ENCODE assay signal across 27 mouse cellular contexts in the genomic region with DNA sequence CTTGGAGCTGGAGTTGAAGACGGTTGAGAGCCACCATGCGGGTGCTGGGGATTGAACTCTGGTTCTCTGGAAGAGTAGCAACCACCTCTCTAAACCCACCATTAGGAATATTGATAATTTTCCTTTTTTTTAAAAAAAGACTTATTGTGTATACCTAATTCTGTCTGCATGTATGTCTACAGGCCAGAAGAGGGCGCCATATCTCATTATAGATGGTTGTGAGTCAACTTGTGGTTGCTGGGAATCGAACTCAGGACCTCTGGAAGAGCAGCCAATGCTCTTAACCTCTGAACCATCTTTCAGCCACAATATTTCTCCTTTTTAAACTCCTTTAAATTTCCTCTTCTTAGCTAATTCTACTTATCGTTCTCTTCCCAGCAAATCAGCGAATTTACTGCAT. TPM values are rescaled to one million over a fixed set of nuclear protein-coding genes. Genes with fewer than 3 reads are reported as not detected.
DNase-seq lines count a peak whose midpoint lies in the region; ATAC-seq and TF ChIP-seq lines count a peak whose summit lies in the region.
"Had no signal": no experiment of that assay in that cellular context is flagged by ENCODE, and none has a peak within 500 bp of the region (broad histone marks: within the 10 kb centered on the region; RNA-seq: fewer than 3 reads in every experiment).

No protein-coding gene starts in this region.

- no peak for DNase-seq in hindbrain, postnatal 0 days (ENCODE audit: low spot score)
- DNase-seq in hindbrain, embryonic 11.5 days (ENCODE audit: low spot score) = no peak
- DNase-seq in midbrain, embryonic 11.5 days (ENCODE audit: low spot score, missing footprints) = peak; percentile 54
- peak; percentile 12 for DNase-seq in NIH3T3 (ENCODE audit: low read depth)
- no peak for DNase-seq in urinary bladder, postnatal 14 days (ENCODE audit: low spot score)
- DNase-seq: adrenal gland, postnatal 36 days; cerebellum, adult 18-20 months; cerebellum, postnatal 36 days; gastrocnemius, postnatal 10 days; heart, postnatal 4 days; kidney, adult 11 months; kidney, postnatal 14 days; right cerebral cortex, postnatal 14 days; spleen, adult 18-20 months; thymus, adult 18-20 months had no signal

- no peak overlapping the region for H3K4me3 ChIP-seq in hindbrain, postnatal 0 days (ENCODE audit: low read length)
- H3K4me3 ChIP-seq in hindbrain, embryonic 11.5 days (ENCODE audit: low read depth, low read length) = no peak overlapping the region
- no peak overlapping the region for H3K4me3 ChIP-seq in midbrain, embryonic 11.5 days (ENCODE audit: low read depth, low read length)
- H3K4me3 ChIP-seq in midbrain, embryonic 15.5 days = no peak overlapping the region
- H3K4me3 ChIP-seq: heart, embryonic 15.5 days; limb, embryonic 10.5 days; lung, embryonic 15.5 days; midbrain, embryonic 13.5 days; myocyte; neural tube, embryonic 15.5 days had no signal

- H3K9me3 ChIP-seq in hindbrain, postnatal 0 days (ENCODE audit: low read length) = no peaks in the 10 kb centered on the region
- H3K9me3 ChIP-seq in hindbrain, embryonic 11.5 days (ENCODE audit: control insufficient read depth, low read length) = no peaks in the 10 kb centered on the region
- no peaks in the 10 kb centered on the region for H3K9me3 ChIP-seq in midbrain, embryonic 11.5 days (ENCODE audit: control insufficient read depth, low read length)
- no peaks in the 10 kb centered on the region for H3K9me3 ChIP-seq in midbrain, embryonic 15.5 days
- H3K9me3 ChIP-seq: heart, embryonic 15.5 days; limb, embryonic 10.5 days; lung, embryonic 15.5 days; neural tube, embryonic 15.5 days had no signal

- H3K9ac ChIP-seq in hindbrain, postnatal 0 days (replicated peaks; ENCODE audit: low read length) = no peak overlapping the region
- H3K9ac ChIP-seq in hindbrain, embryonic 11.5 days (ENCODE audit: low read depth, low read length) = no peak overlapping the region
- no peak overlapping the region for H3K9ac ChIP-seq in midbrain, embryonic 11.5 days (ENCODE audit: low read length)
- no peak overlapping the region for H3K9ac ChIP-seq in midbrain, embryonic 15.5 days
- H3K9ac ChIP-seq: heart, embryonic 15.5 days; lung, embryonic 15.5 days; midbrain, embryonic 13.5 days; neural tube, embryonic 15.5 days had no signal

- peaks cover 20% of the 10 kb centered on the region for H3K4me1 ChIP-seq in hindbrain, postnatal 0 days (ENCODE audit: insufficient read depth, low read length)
- H3K4me1 ChIP-seq in hindbrain, embryonic 11.5 days (replicated peaks; ENCODE audit: control insufficient read depth, insufficient read depth, low read length) = peaks cover 7% of the 10 kb centered on the region
- H3K4me1 ChIP-seq in midbrain, embryonic 11.5 days (ENCODE audit: control insufficient read depth, insufficient read depth, low read length) = peaks cover 17% of the 10 kb centered on the region
- peaks cover 39% of the 10 kb centered on the region for H3K4me1 ChIP-seq in midbrain, embryonic 15.5 days

- no peaks in the 10 kb centered on the region for H3K27me3 ChIP-seq in hindbrain, postnatal 0 days (ENCODE audit: insufficient read depth, low read length)
- no peaks in the 10 kb centered on the region for H3K27me3 ChIP-seq in hindbrain, embryonic 11.5 days (ENCODE audit: control insufficient read depth, insufficient read depth, low read length)
- H3K27me3 ChIP-seq in midbrain, embryonic 11.5 days (ENCODE audit: control insufficient read depth, insufficient read depth, low read length) = no peaks in the 10 kb centered on the region
- no peaks in the 10 kb centered on the region for H3K27me3 ChIP-seq in midbrain, embryonic 15.5 days (replicated peaks)
- H3K27me3 ChIP-seq: heart, embryonic 15.5 days; lung, embryonic 15.5 days; midbrain, embryonic 13.5 days; neural tube, embryonic 15.5 days had no signal

- H3K4me2 ChIP-seq in hindbrain, postnatal 0 days (ENCODE audit: low read depth, low read length) = no peak overlapping the region
- H3K4me2 ChIP-seq in hindbrain, embryonic 11.5 days (replicated peaks; ENCODE audit: low read depth, low read length) = no peak overlapping the region
- no peak overlapping the region for H3K4me2 ChIP-seq in midbrain, embryonic 11.5 days
- no peak overlapping the region for H3K4me2 ChIP-seq in midbrain, embryonic 15.5 days
- H3K4me2 ChIP-seq: heart, embryonic 15.5 days; liver, embryonic 11.5 days; lung, embryonic 15.5 days; midbrain, embryonic 13.5 days; neural tube, embryonic 15.5 days had no signal

- 82% methylated on average over 6 of the region's 6 CpGs for WGBS in hindbrain, postnatal 0 days
- whole genome bisulfite sequencing in hindbrain, embryonic 11.5 days = 86% methylated on average over 6 of the region's 6 CpGs
- 81% methylated on average over 6 of the region's 6 CpGs for WGBS in midbrain, embryonic 11.5 days
- WGBS in midbrain, embryonic 15.5 days = 83% methylated on average over 6 of the region's 6 CpGs

- TF ChIP-seq CTCF in hindbrain, postnatal 0 days (IDR thresholded peaks at IDR 0.05; ENCODE audit: low read depth) = peak; percentile 15; the same call in 1 of the 2 replicates

- ATAC-seq in hindbrain, postnatal 0 days = no peak
- no peak for ATAC-seq in hindbrain, embryonic 11.5 days (ENCODE audit: low FRiP score)
- no peak for ATAC-seq in midbrain, embryonic 11.5 days (ENCODE audit: low FRiP score)
- ATAC-seq in midbrain, embryonic 15.5 days (replicated peaks) = no peak
- ATAC-seq in erythroblast, adult 5-6 weeks (replicated peaks; ENCODE audit: low FRiP score, poor library complexity, severe bottlenecking) = no peak
- ATAC-seq: hindbrain, embryonic 16.5 days; midbrain, embryonic 13.5 days had no signal

- no peak overlapping the region for H3K27ac ChIP-seq in hindbrain, postnatal 0 days
- no peak overlapping the region for H3K27ac ChIP-seq in hindbrain, embryonic 11.5 days (ENCODE audit: low read depth, low read length)
- no peak overlapping the region for H3K27ac ChIP-seq in midbrain, embryonic 11.5 days (ENCODE audit: low read depth, low read length)
- no peak overlapping the region for H3K27ac ChIP-seq in midbrain, embryonic 15.5 days
- H3K27ac ChIP-seq: heart, embryonic 15.5 days; limb, embryonic 10.5 days; lung, embryonic 15.5 days; midbrain, embryonic 13.5 days; neural tube, embryonic 15.5 days had no signal

- peaks cover 4% of the 10 kb centered on the region; the same call in 1 of the 2 replicates for H3K36me3 ChIP-seq in hindbrain, postnatal 0 days (ENCODE audit: insufficient read depth, low read length)
- H3K36me3 ChIP-seq in hindbrain, embryonic 11.5 days (ENCODE audit: control insufficient read depth, insufficient read depth, low read length) = no peaks in the 10 kb centered on the region; the same call in 1 of the 2 replicates
- H3K36me3 ChIP-seq in midbrain, embryonic 11.5 days (ENCODE audit: control insufficient read depth, insufficient read depth, low read length) = peaks cover 3% of the 10 kb centered on the region; the same call in 1 of the 2 replicates
- H3K36me3 ChIP-seq in midbrain, embryonic 15.5 days (replicated peaks) = peaks cover 5% of the 10 kb centered on the region; the same call in 1 of the 2 replicates

RNA-seq across cellular contexts. Expression of a gene that starts 2.0 kb away (rescaled TPM):
- total RNA-seq in hindbrain, postnatal 0 days (2014; rRNA removed) = 52.2 and 56.4 TPM in 2 replicates
- polyA plus RNA-seq in hindbrain, postnatal 0 days (2015; fragmentation: Nextera tagmentation; extraction: Ambion mirVana) = 35.6 and 38.0 TPM in 2 replicates
- 67.1 and 78.6 TPM in 2 replicates for polyA plus RNA-seq in hindbrain, embryonic 11.5 days (2014; fragmentation: Nextera tagmentation; extraction: Ambion mirVana)
- polyA plus RNA-seq in midbrain, embryonic 11.5 days (2014; fragmentation: Nextera tagmentation; extraction: Ambion mirVana) = 59.6 and 78.3 TPM in 2 replicates
- 77.3 and 85.7 TPM in 2 replicates for polyA plus RNA-seq in midbrain, embryonic 15.5 days (2015; fragmentation: Nextera tagmentation; extraction: Ambion mirVana)
- 24.9 and 30.0 TPM in 2 replicates for total RNA-seq in erythroblast, adult 5-6 weeks (2015; ENCODE audit: low replicate concordance)
- 25.5 and 32.8 TPM in 2 replicates for total RNA-seq in erythroblast, adult 5-6 weeks (2017; ENCODE audit: low replicate concordance)

RNA-seq across cellular contexts. Expression of a gene that starts 10.9 kb away (rescaled TPM):
- 24.5 and 35.7 TPM in 2 replicates for total RNA-seq in hindbrain, postnatal 0 days (2014; rRNA removed)
- polyA plus RNA-seq in hindbrain, postnatal 0 days (2015; fragmentation: Nextera tagmentation; extraction: Ambion mirVana) = 19.6 and 23.3 TPM in 2 replicates
- 36.4 and 37.8 TPM in 2 replicates for polyA plus RNA-seq in hindbrain, embryonic 11.5 days (2014; fragmentation: Nextera tagmentation; extraction: Ambion mirVana)
- polyA plus RNA-seq in midbrain, embryonic 11.5 days (2014; fragmentation: Nextera tagmentation; extraction: Ambion mirVana) = 33.5 and 38.3 TPM in 2 replicates
- polyA plus RNA-seq in midbrain, embryonic 15.5 days (2015; fragmentation: Nextera tagmentation; extraction: Ambion mirVana) = 24.0 and 26.3 TPM in 2 replicates
- total RNA-seq in erythroblast, adult 5-6 weeks (2015; ENCODE audit: low replicate concordance) = 1.7 and 6.0 TPM in 2 replicates
- 3.9 and 12.2 TPM in 2 replicates for total RNA-seq in erythroblast, adult 5-6 weeks (2017; ENCODE audit: low replicate concordance)

RNA-seq across cellular contexts. Expression of a gene that starts 12.7 kb away (rescaled TPM):
- 0.14 TPM in 1 of 2 replicates, not detected in the other for total RNA-seq in hindbrain, postnatal 0 days (2014; rRNA removed)
- 0.29 and 0.40 TPM in 2 replicates for polyA plus RNA-seq in hindbrain, postnatal 0 days (2015; fragmentation: Nextera tagmentation; extraction: Ambion mirVana)
- polyA plus RNA-seq in hindbrain, embryonic 11.5 days (2014; fragmentation: Nextera tagmentation; extraction: Ambion mirVana) = 2.3 and 3.3 TPM in 2 replicates
- 2.1 and 2.5 TPM in 2 replicates for polyA plus RNA-seq in midbrain, embryonic 11.5 days (2014; fragmentation: Nextera tagmentation; extraction: Ambion mirVana)
- 0.87 and 1.4 TPM in 2 replicates for polyA plus RNA-seq in midbrain, embryonic 15.5 days (2015; fragmentation: Nextera tagmentation; extraction: Ambion mirVana)
- not detected in 2 replicates for total RNA-seq in erythroblast, adult 5-6 weeks (2015; ENCODE audit: low replicate concordance)
- total RNA-seq in erythroblast, adult 5-6 weeks (2017; ENCODE audit: low replicate concordance) = 0.17 and 1.7 TPM in 2 replicates
- total RNA-seq: gastrocnemius, postnatal 10 days; heart, adult 8-10 months; heart, postnatal 4 days; left cerebral cortex, adult 18-20 months had no signal

RNA-seq across cellular contexts. Expression of a gene that starts 32.6 kb away (rescaled TPM):
- 9.5 and 19.7 TPM in 2 replicates for total RNA-seq in hindbrain, postnatal 0 days (2014; rRNA removed)
- polyA plus RNA-seq in hindbrain, postnatal 0 days (2015; fragmentation: Nextera tagmentation; extraction: Ambion mirVana) = 5.7 and 7.2 TPM in 2 replicates
- 6.2 and 7.8 TPM in 2 replicates for polyA plus RNA-seq in hindbrain, embryonic 11.5 days (2014; fragmentation: Nextera tagmentation; extraction: Ambion mirVana)
- polyA plus RNA-seq in midbrain, embryonic 11.5 days (2014; fragmentation: Nextera tagmentation; extraction: Ambion mirVana) = 7.5 and 8.8 TPM in 2 replicates
- 12.8 and 13.8 TPM in 2 replicates for polyA plus RNA-seq in midbrain, embryonic 15.5 days (2015; fragmentation: Nextera tagmentation; extraction: Ambion mirVana)
- total RNA-seq in erythroblast, adult 5-6 weeks (2015; ENCODE audit: low replicate concordance) = 2.1 TPM in 1 of 2 replicates, not detected in the other
- 0.94 and 1.8 TPM in 2 replicates for total RNA-seq in erythroblast, adult 5-6 weeks (2017; ENCODE audit: low replicate concordance)

RNA-seq across cellular contexts. Expression of a gene that starts 32.7 kb away (rescaled TPM):
- total RNA-seq in hindbrain, postnatal 0 days (2014; rRNA removed) = 115 and 120 TPM in 2 replicates
- polyA plus RNA-seq in hindbrain, postnatal 0 days (2015; fragmentation: Nextera tagmentation; extraction: Ambion mirVana) = 189 and 204 TPM in 2 replicates
- 98.0 and 99.6 TPM in 2 replicates for polyA plus RNA-seq in hindbrain, embryonic 11.5 days (2014; fragmentation: Nextera tagmentation; extraction: Ambion mirVana)
- polyA plus RNA-seq in midbrain, embryonic 11.5 days (2014; fragmentation: Nextera tagmentation; extraction: Ambion mirVana) = 86.1 and 103 TPM in 2 replicates
- 181 and 195 TPM in 2 replicates for polyA plus RNA-seq in midbrain, embryonic 15.5 days (2015; fragmentation: Nextera tagmentation; extraction: Ambion mirVana)
- total RNA-seq in erythroblast, adult 5-6 weeks (2015; ENCODE audit: low replicate concordance) = 3.8 and 24.9 TPM in 2 replicates
- 11.4 and 20.8 TPM in 2 replicates for total RNA-seq in erythroblast, adult 5-6 weeks (2017; ENCODE audit: low replicate concordance)

Comparison
In these comparisons a context has a peak if more than half of its experiments do, and no peak if none do; other contexts are left out.
1. DNase-seq: peak in midbrain, embryonic 11.5 days (single experiment) and NIH3T3 (single experiment); none in hindbrain, postnatal 0 days (single experiment), hindbrain, embryonic 11.5 days (single experiment) and urinary bladder, postnatal 14 days (single experiment).